Mouse (Mus musculus) liver, embryonic 15.5 days (tissue): Measurements from ENCODE around the gene Fev. TPM values are rescaled to one million over a fixed set of nuclear protein-coding genes. Genes with fewer than 3 reads are reported as not detected.

Experiments
- ATAC-seq: fragments of 200-750 bp; cut with Nextera tagmentation; 2 replicates; pipeline ENCODE4 v1.8.0; 2017; ENCODE audit warnings: moderate number of reproducible peaks, mild to moderate bottlenecking, moderate library complexity; ENCODE audit not compliant: insufficient read depth
- H3K27ac ChIP-seq: fragments of 300-500 bp; sonication (generic); replicated peaks from 2 replicates; pipeline ENCODE4 v1.5.1; 2015; ENCODE audit warnings: mild to moderate bottlenecking, inconsistent platforms
- H3K27me3 ChIP-seq: fragments of 300-500 bp; sonication (generic); 2 replicates; pipeline ENCODE4 v1.6.1; 2015; ENCODE audit warnings: mild to moderate bottlenecking, inconsistent platforms
- H3K36me3 ChIP-seq: fragments of 300-500 bp; sonication (generic); replicated peaks from 2 replicates; pipeline ENCODE4 v1.6.1; 2015; ENCODE audit warnings: moderate library complexity, mild to moderate bottlenecking, inconsistent platforms
- H3K4me1 ChIP-seq: fragments of 300-500 bp; sonication (generic); replicated peaks from 2 replicates; pipeline ENCODE4 v1.6.1; 2015; ENCODE audit warnings: inconsistent platforms
- H3K4me2 ChIP-seq: fragments of 300-500 bp; sonication (generic); 2 replicates; pipeline ENCODE4 v1.6.1; 2015; ENCODE audit warnings: moderate library complexity, mild to moderate bottlenecking, inconsistent platforms
- H3K4me3 ChIP-seq: fragments of 300-500 bp; sonication (generic); replicated peaks from 2 replicates; pipeline ENCODE4 v1.5.1; 2015; ENCODE audit warnings: mild to moderate bottlenecking, inconsistent platforms
- H3K9ac ChIP-seq: fragments of 300-500 bp; sonication (generic); 2 replicates; pipeline ENCODE4 v1.6.1; 2015; ENCODE audit warnings: moderate library complexity, mild to moderate bottlenecking, inconsistent platforms
- H3K9me3 ChIP-seq: fragments of 300-500 bp; sonication (generic); replicated peaks from 2 replicates; pipeline ENCODE4 v1.6.1; 2016; ENCODE audit warnings: inconsistent platforms
- WGBS: fragments of 180-500 bp; shearing (Covaris S2); methylation state at CpG from one replicate; pipeline ENCODE4 v1.1.7; 2015; ENCODE audit warnings: mixed read lengths; ENCODE audit not compliant: insufficient replicate concordance; 5-methylcytosine and 5-hydroxymethylcytosine counted together
- polyA plus RNA-seq: library from polyadenylated mRNA; unstranded; fragments of >200 nt; fragmentation: Nextera tagmentation; extraction: Ambion mirVana; gene quantifications from 2 replicates; pipeline ENCODE4 v1.2.1, GENCODE M21; 2015

Gene Fev
- polyA plus RNA-seq, 1 experiment from 2014 or later: 0.09 TPM

GRCm38 (mm10) chr1:74894966-74895365 lies 9.7 kb upstream of the Fev start:
- no peak overlapping the region for H3K27ac ChIP-seq
- WGBS: 9% methylated on average over 4 of the region's 4 CpGs
- H3K4me1 ChIP-seq: no peaks in the 10 kb centered on the region
- no peak for ATAC-seq
- H3K9me3 ChIP-seq: no peaks in the 10 kb centered on the region
- no peak overlapping the region for H3K9ac ChIP-seq
- H3K4me3 ChIP-seq: no peak overlapping the region
- no peaks in the 10 kb centered on the region for H3K36me3 ChIP-seq
- H3K27me3 ChIP-seq: peaks cover 96% of the 10 kb centered on the region
- no peak overlapping the region for H3K4me2 ChIP-seq

GRCm38 (mm10) chr1:74893134-74893855 lies 8.1 kb upstream of the Fev start, which contains the start of gene Cryba2:
Cryba2 (minus strand) TSS chr1:74893143.
- H3K4me2 ChIP-seq: no peak within 1 kb of the TSS

GRCm38 (mm10) chr1:74892351-74893133 lies 7.3 kb upstream of the Fev start:
- Histone ChIP-seq H3K4me1 (no peaks in the 10 kb centered on the region), H3K4me2 (no peak overlapping the region), H3K27ac (no peak overlapping the region), H3K9me3 (no peaks in the 10 kb centered on the region), H3K4me3 (no peak overlapping the region), H3K9ac (no peak overlapping the region), H3K27me3 (peaks cover 92% of the 10 kb centered on the region), H3K36me3 (no peaks in the 10 kb centered on the region)
- ATAC-seq: no peak
- 3% methylated on average over 39 of the region's 39 CpGs for WGBS

More at GRCm38 (mm10) chr1:74893134-74893855, 8.1 kb upstream of the Fev start, which contains the start of gene Cryba2:
- no peaks in the 10 kb centered on the region for H3K9me3 ChIP-seq
- H3K9ac ChIP-seq: no peak within 1 kb of the TSS
- H3K4me1 ChIP-seq: no peaks in the 10 kb centered on the region
- H3K4me3 ChIP-seq: no peak within 1 kb of the TSS
- no peak within 1 kb of the TSS for H3K27ac ChIP-seq
- no peak for ATAC-seq
- H3K36me3 ChIP-seq: no peaks in the 10 kb centered on the region
- 7% methylated on average over 25 of the region's 25 CpGs for WGBS
- H3K27me3 ChIP-seq: peaks cover 93% of the 10 kb centered on the region

- H3K27ac ChIP-seq: no peak overlapping the region
- no peak for ATAC-seq
- H3K9me3 ChIP-seq: no peaks in the 10 kb centered on the region
- 0% methylated on average over 5 of the region's 8 CpGs for WGBS
- H3K4me2 ChIP-seq: no peak overlapping the region
- H3K36me3 ChIP-seq: no peaks in the 10 kb centered on the region
- peaks cover 93% of the 10 kb centered on the region for H3K27me3 ChIP-seq
- no peaks in the 10 kb centered on the region for H3K4me1 ChIP-seq
- H3K4me3 ChIP-seq: no peak overlapping the region
- no peak overlapping the region for H3K9ac ChIP-seq
Observed at GRCm38 (mm10) chr1:74891513-74891912, 6.3 kb upstream of the Fev start.

- Histone ChIP-seq H3K27ac (no peak overlapping the region), H3K27me3 (peaks cover 92% of the 10 kb centered on the region), H3K9ac (no peak overlapping the region), H3K36me3 (no peaks in the 10 kb centered on the region), H3K4me2 (peak overlapping the region; percentile 15), H3K4me3 (no peak overlapping the region), H3K4me1 (0 out of 2 replicates have a peak, but pooled peaks cover 3% of the 10 kb centered on the region), H3K9me3 (no peaks in the 10 kb centered on the region)
- WGBS: under 1% methylated on average over 57 of the region's 57 CpGs
- ATAC-seq: no peak
Observed at GRCm38 (mm10) chr1:74884196-74885141, 750 bp downstream of the Fev start.

GRCm38 (mm10) chr1:74883441-74883840 lies 1.8 kb downstream of the Fev start:
- H3K9me3 ChIP-seq: no peaks in the 10 kb centered on the region
- H3K9ac ChIP-seq: no peak overlapping the region
- H3K36me3 ChIP-seq: no peaks in the 10 kb centered on the region
- H3K4me1 ChIP-seq: 0 out of 2 replicates have a peak, but pooled peaks cover 3% of the 10 kb centered on the region
- peaks cover 95% of the 10 kb centered on the region for H3K27me3 ChIP-seq
- H3K4me3 ChIP-seq: no peak overlapping the region
- no peak for ATAC-seq
- H3K27ac ChIP-seq: no peak overlapping the region
- WGBS: 7% methylated on average over 5 of the region's 5 CpGs
- H3K4me2 ChIP-seq: no peak overlapping the region

GRCm38 (mm10) chr1:74882828-74883227 lies 2.4 kb downstream of the Fev start:
- H3K4me1 ChIP-seq: 0 out of 2 replicates have a peak, but pooled peaks cover 3% of the 10 kb centered on the region
- no peak overlapping the region for H3K4me2 ChIP-seq
- H3K27ac ChIP-seq: no peak overlapping the region
- no peaks in the 10 kb centered on the region for H3K36me3 ChIP-seq
- no peaks in the 10 kb centered on the region for H3K9me3 ChIP-seq
- H3K4me3 ChIP-seq: no peak overlapping the region
- H3K27me3 ChIP-seq: peaks cover 96% of the 10 kb centered on the region
- ATAC-seq: no peak
- H3K9ac ChIP-seq: no peak overlapping the region
- 2% methylated on average over 8 of the region's 8 CpGs for WGBS

GRCm38 (mm10) chr1:74882055-74882734 lies 3.0 kb downstream of the Fev start:
- Histone ChIP-seq H3K9me3 (no peaks in the 10 kb centered on the region), H3K4me3 (peak overlapping the region; percentile 21), H3K27ac (no peak overlapping the region), H3K27me3 (peaks cover 94% of the 10 kb centered on the region), H3K4me2 (peak overlapping the region; percentile 46), H3K4me1 (0 out of 2 replicates have a peak, but pooled peaks cover 3% of the 10 kb centered on the region), H3K36me3 (no peaks in the 10 kb centered on the region), H3K9ac (no peak overlapping the region)
- 2% methylated on average over 74 of the region's 74 CpGs for WGBS
- no peak for ATAC-seq

- Histone ChIP-seq H3K9ac (no peak overlapping the region), H3K36me3 (no peaks in the 10 kb centered on the region), H3K9me3 (no peaks in the 10 kb centered on the region), H3K4me2 (no peak overlapping the region), H3K4me1 (0 out of 2 replicates have a peak, but pooled peaks cover 3% of the 10 kb centered on the region), H3K4me3 (no peak overlapping the region), H3K27me3 (peaks cover 89% of the 10 kb centered on the region), H3K27ac (no peak overlapping the region)
- ATAC-seq: no peak
- 5% methylated on average over 18 of the region's 18 CpGs for WGBS
Observed at GRCm38 (mm10) chr1:74880785-74881360, 4.3 kb downstream of the Fev start.

- Histone ChIP-seq H3K9ac (no peak overlapping the region), H3K4me3 (no peak overlapping the region), H3K36me3 (no peaks in the 10 kb centered on the region), H3K4me2 (no peak overlapping the region), H3K4me1 (0 out of 2 replicates have a peak, but pooled peaks cover under 1% of the 10 kb centered on the region), H3K27me3 (peaks cover 56% of the 10 kb centered on the region), H3K9me3 (no peaks in the 10 kb centered on the region), H3K27ac (no peak overlapping the region)
- 29% methylated on average over 3 of the region's 3 CpGs for WGBS
- no peak for ATAC-seq
Observed at GRCm38 (mm10) chr1:74877199-74877598, 8.0 kb downstream of the Fev start.
